Mouse (Mus musculus) MEL (cell line): Measurements from ENCODE around the gene Tiprl. TPM values are rescaled to one million over a fixed set of nuclear protein-coding genes. Genes with fewer than 3 reads are reported as not detected.

Source experiments
- DNase-seq: peaks from one replicate; pipeline ENCODE4 v3.0.0; 2011; ENCODE audit warnings: low read depth, low spot score
- H3K27ac ChIP-seq: 2 replicates; pipeline ENCODE4 v1.5.1; 2012; ENCODE audit warnings: low read depth, mild to moderate bottlenecking, control low read depth, low read length, moderate library complexity; ENCODE audit not compliant: control insufficient read depth
- H3K27me3 ChIP-seq, 2 experiments: fragments of 150-350 bp in 1 of 2; sonication (generic) in 1 of 2; 2 replicates each; pipeline ENCODE4 v1.6.1; 2012; ENCODE audit warnings: low read length in 2 of 2, mild to moderate bottlenecking in 2 of 2, improper control_type of control experiment in 1 of 2, moderate library complexity in 1 of 2; ENCODE audit not compliant: insufficient read depth in 2 of 2, control insufficient read depth in 1 of 2
- H3K36me3 ChIP-seq, 2 experiments: 2 replicates each; pipeline ENCODE4 v1.6.1; 2012 to 2014; ENCODE audit warnings: low read length in 2 of 2, improper control_type of control experiment in 1 of 2, inconsistent platforms in 1 of 2, mild to moderate bottlenecking in 1 of 2; ENCODE audit not compliant: insufficient read depth in 2 of 2, control insufficient read depth in 1 of 2
- H3K4me1 ChIP-seq, 2 experiments: fragments of 150-350 bp in 1 of 2; sonication (generic) in 1 of 2; 2 replicates each; pipeline ENCODE4 v1.6.1; 2012; ENCODE audit warnings: low read length in 2 of 2, improper control_type of control experiment in 1 of 2, mild to moderate bottlenecking in 1 of 2; ENCODE audit not compliant: insufficient read depth in 2 of 2, control insufficient read depth in 1 of 2
- H3K4me3 ChIP-seq, 2 experiments: fragments of 150-350 bp in 1 of 2; sonication (generic) in 1 of 2; 2 replicates each; pipeline ENCODE4 v1.5.1; 2012; ENCODE audit warnings: low read depth in 2 of 2, low read length in 2 of 2, mild to moderate bottlenecking in 2 of 2, moderate library complexity in 2 of 2, control low read depth in 1 of 2, improper control_type of control experiment in 1 of 2; ENCODE audit not compliant: control insufficient read depth in 1 of 2, insufficient read depth in 1 of 2
- H3K79me2 ChIP-seq: 2 replicates; pipeline ENCODE4 v1.6.1; 2012; ENCODE audit warnings: mild to moderate bottlenecking, low read length, moderate library complexity; ENCODE audit not compliant: control insufficient read depth, poor library complexity, insufficient read depth
- H3K9ac ChIP-seq: 2 replicates; pipeline ENCODE4 v1.6.1; 2012; ENCODE audit warnings: low read depth, mild to moderate bottlenecking, control low read depth, low read length, moderate library complexity; ENCODE audit not compliant: control insufficient read depth, poor library complexity, severe bottlenecking
- H3K9me3 ChIP-seq: fragments of 150-350 bp; sonication (generic); replicated peaks from 2 replicates; pipeline ENCODE4 v1.6.1; 2012; ENCODE audit warnings: mild to moderate bottlenecking, low read length, improper control_type of control experiment, moderate library complexity; ENCODE audit not compliant: insufficient read depth
- BHLHE40 ChIP-seq: IDR thresholded peaks from 2 replicates; pipeline ENCODE4 v1.6.1; 2012; ENCODE audit warnings: low read depth, mild to moderate bottlenecking, inconsistent platforms, low read length, improper control_type of control experiment, borderline replicate concordance
- CHD2 ChIP-seq: IDR thresholded peaks from 2 replicates; pipeline ENCODE4 v1.6.1; 2011; ENCODE audit warnings: low read length, improper control_type of control experiment
- CTCF ChIP-seq, 3 experiments: IDR thresholded peaks in 2 of 3; conservative IDR thresholded peaks in 1 of 3; 2 replicates each; pipeline ENCODE4 v1.5.1; 2011 to 2012; ENCODE audit warnings: low read length in 3 of 3, low read depth in 2 of 3, mild to moderate bottlenecking in 2 of 3, improper control_type of control experiment in 1 of 3, inconsistent platforms in 1 of 3, mixed read lengths in 1 of 3, moderate library complexity in 1 of 3; ENCODE audit not compliant: control insufficient read depth in 1 of 3, insufficient read depth in 1 of 3, poor library complexity in 1 of 3, severe bottlenecking in 1 of 3
- ELF1 ChIP-seq: IDR thresholded peaks from 2 replicates; pipeline ENCODE4 v1.6.1; 2014; ENCODE audit warnings: low read depth, mild to moderate bottlenecking, inconsistent platforms, low read length, improper control_type of control experiment, moderate library complexity
- GABPA ChIP-seq: IDR thresholded peaks from 2 replicates; pipeline ENCODE4 v1.6.1; 2012; ENCODE audit warnings: low read depth, mild to moderate bottlenecking, inconsistent platforms, low read length, improper control_type of control experiment, moderate library complexity
- JUND ChIP-seq: IDR thresholded peaks from 2 replicates; pipeline ENCODE4 v1.6.1; 2011; ENCODE audit warnings: low read depth, mild to moderate bottlenecking, improper control_type of control experiment, low read length
- KAT2A ChIP-seq: conservative IDR thresholded peaks from 2 replicates; pipeline ENCODE4 v1.6.1; 2012; ENCODE audit warnings: low read depth, low read length, improper control_type of control experiment, inconsistent platforms
- MAFK ChIP-seq: IDR thresholded peaks from 2 replicates; pipeline ENCODE4 v1.6.1; 2011; ENCODE audit warnings: low read depth, mild to moderate bottlenecking, low read length, improper control_type of control experiment, borderline replicate concordance
- MEF2A ChIP-seq: IDR thresholded peaks from 2 replicates; pipeline ENCODE4 v1.6.1; 2014; ENCODE audit warnings: low read depth, mild to moderate bottlenecking, inconsistent platforms, low read length, improper control_type of control experiment; ENCODE audit not compliant: poor library complexity, insufficient replicate concordance, severe bottlenecking; ENCODE audit errors: extremely low read depth
- MXI1 ChIP-seq: IDR thresholded peaks from 2 replicates; pipeline ENCODE4 v1.6.1; 2011; ENCODE audit warnings: mild to moderate bottlenecking, low read depth, low read length, improper control_type of control experiment
- MYB ChIP-seq: IDR thresholded peaks from 2 replicates; pipeline ENCODE4 v1.6.1; 2011; ENCODE audit warnings: mild to moderate bottlenecking, low read depth, low read length, improper control_type of control experiment
- MYC ChIP-seq: IDR thresholded peaks from 2 replicates; pipeline ENCODE4 v1.6.1; 2011; ENCODE audit warnings: low read depth, mild to moderate bottlenecking, low read length, improper control_type of control experiment, moderate library complexity
- NELFE ChIP-seq: IDR thresholded peaks from 2 replicates; pipeline ENCODE4 v1.6.1; 2011; ENCODE audit warnings: low read depth, low read length, improper control_type of control experiment
- NRF1 ChIP-seq: IDR thresholded peaks from 2 replicates; pipeline ENCODE4 v1.6.1; 2014; ENCODE audit warnings: low read depth, mild to moderate bottlenecking, inconsistent platforms, low read length, improper control_type of control experiment, moderate library complexity; ENCODE audit not compliant: poor library complexity, insufficient read depth, severe bottlenecking
- POLR2A ChIP-seq, 2 experiments: IDR thresholded peaks; 2 replicates each; pipeline ENCODE4 v1.6.1; 2011 to 2012; ENCODE audit warnings: low read length in 2 of 2, mild to moderate bottlenecking in 2 of 2, control low read depth in 1 of 2, improper control_type of control experiment in 1 of 2, low read depth in 1 of 2, moderate library complexity in 1 of 2; ENCODE audit not compliant: control insufficient read depth in 1 of 2, insufficient read depth in 1 of 2, poor library complexity in 1 of 2
- POLR2AphosphoS2 ChIP-seq: IDR thresholded peaks from 2 replicates; pipeline ENCODE4 v1.6.1; 2011; ENCODE audit warnings: low read length, improper control_type of control experiment
- POLR2AphosphoS5 ChIP-seq: IDR thresholded peaks from 2 replicates; pipeline ENCODE4 v1.6.1; 2012; ENCODE audit warnings: low read depth, borderline replicate concordance, mild to moderate bottlenecking, inconsistent platforms, low read length, moderate library complexity, mixed read lengths
- RCOR1 ChIP-seq: IDR thresholded peaks from 2 replicates; pipeline ENCODE4 v1.6.1; 2012; ENCODE audit warnings: low read depth, mild to moderate bottlenecking, inconsistent platforms, low read length, improper control_type of control experiment
- SMC3 ChIP-seq: IDR thresholded peaks from 2 replicates; pipeline ENCODE4 v1.6.1; 2011; ENCODE audit warnings: low read depth, low read length, improper control_type of control experiment
- TAL1 ChIP-seq: IDR thresholded peaks from 2 replicates; pipeline ENCODE4 v1.6.1; 2012; ENCODE audit warnings: mild to moderate bottlenecking, inconsistent platforms, low read length, moderate library complexity, mixed read lengths
- TBP ChIP-seq: IDR thresholded peaks from 2 replicates; pipeline ENCODE4 v1.8.0; 2011; ENCODE audit warnings: low read depth, low read length, improper control_type of control experiment
- TCF12 ChIP-seq: IDR thresholded peaks from 2 replicates; pipeline ENCODE4 v1.6.1; 2014; ENCODE audit warnings: low read depth, mild to moderate bottlenecking, inconsistent platforms, low read length, improper control_type of control experiment, moderate library complexity
- UBTF ChIP-seq: IDR thresholded peaks from 2 replicates; pipeline ENCODE4 v1.6.1; 2012; ENCODE audit warnings: low read depth, mild to moderate bottlenecking, inconsistent platforms, low read length, improper control_type of control experiment, moderate library complexity, borderline replicate concordance; ENCODE audit not compliant: insufficient read depth
- USF1 ChIP-seq: IDR thresholded peaks from 2 replicates; pipeline ENCODE4 v1.6.1; 2014; ENCODE audit warnings: low read depth, mild to moderate bottlenecking, inconsistent platforms, low read length, improper control_type of control experiment, moderate library complexity
- USF2 ChIP-seq, 2 experiments: IDR thresholded peaks; 2 replicates each; pipeline ENCODE4 v1.6.1; 2011 to 2012; ENCODE audit warnings: improper control_type of control experiment in 2 of 2, low read length in 2 of 2, borderline replicate concordance in 1 of 2, inconsistent platforms in 1 of 2, low read depth in 1 of 2, mild to moderate bottlenecking in 1 of 2; ENCODE audit not compliant: insufficient read depth in 1 of 2
- ZC3H11A ChIP-seq: IDR thresholded peaks from 2 replicates; pipeline ENCODE4 v1.6.1; 2012; ENCODE audit warnings: low read depth, mild to moderate bottlenecking, inconsistent platforms, low read length, improper control_type of control experiment
- ZKSCAN1 ChIP-seq: IDR thresholded peaks from 2 replicates; pipeline ENCODE4 v1.6.1; 2012; ENCODE audit warnings: low read depth, mild to moderate bottlenecking, inconsistent platforms, low read length, improper control_type of control experiment, moderate library complexity
- ZNF384 ChIP-seq: IDR thresholded peaks from 2 replicates; pipeline ENCODE4 v1.6.1; 2012; ENCODE audit warnings: low read depth, mild to moderate bottlenecking, inconsistent platforms, low read length, improper control_type of control experiment
- polyA plus RNA-seq, 2 experiments: library from polyadenylated mRNA; stranded (reverse) in 1 of 2; unstranded in 1 of 2; fragments of >175 nt in 1 of 2; fragments of >200 nt in 1 of 2; gene quantifications; 2 replicates each; pipeline versions ENCODE4 v1.2.1 to v1.2.4; 2012; ENCODE audit warnings: low replicate concordance in 2 of 2, low read depth in 1 of 2; ENCODE audit not compliant: insufficient read length in 2 of 2, insufficient read depth in 1 of 2, missing spikeins in 1 of 2
- total RNA-seq: library from RNA; depleted of rRNA; stranded (reverse); fragments of 300-350 nt; gene quantifications from 2 replicates; pipeline ENCODE4 v1.2.3, GENCODE M21; 2012

Gene Tiprl
- total and polyA plus RNA-seq, 3 experiments: 50.6 to 293 (median 51.4) TPM

DNA sequence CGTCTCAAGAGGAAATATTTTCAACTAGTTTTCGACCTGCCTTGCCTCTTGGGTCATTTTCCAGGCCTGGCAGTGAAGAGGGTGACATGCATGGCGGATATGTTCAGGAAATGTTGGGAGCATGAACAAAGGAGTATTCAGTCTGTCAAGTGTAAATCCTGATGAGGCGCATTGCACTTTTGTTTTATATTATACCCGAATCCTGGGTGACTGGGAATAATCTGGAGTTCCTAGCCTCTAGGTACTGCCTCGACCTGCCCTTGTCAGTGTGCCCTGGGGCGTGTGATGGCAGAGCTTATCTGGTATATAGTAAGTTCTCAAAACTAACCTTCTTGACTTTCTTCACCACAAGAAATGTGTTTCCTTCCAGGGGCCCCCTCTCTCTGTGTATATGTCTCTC lies 47.3 kb upstream of the Tiprl start:
- H3K27me3 ChIP-seq: peaks cover 8 to 17% of the 10 kb centered on the region in 2 experiments
- H3K9ac ChIP-seq: no peak overlapping the region
- DNase-seq: no peak
- H3K27ac ChIP-seq: no peak overlapping the region
- no peaks in the 10 kb centered on the region for H3K9me3 ChIP-seq
- no peaks in the 10 kb centered on the region for H3K36me3 ChIP-seq
- no peaks in the 10 kb centered on the region for H3K79me2 ChIP-seq
- H3K4me1 ChIP-seq: peaks cover 0 to 6% of the 10 kb centered on the region in 2 experiments; a peak in 1 of 4 replicates
- no peak for TF ChIP-seq USF2 (IDR thresholded peaks at IDR 0.05; ENCODE audit: borderline replicate concordance in 1 of 2, insufficient read depth in 1 of 2, low read depth in 1 of 2, low read length in 2 of 2)
- no peak for TF ChIP-seq ZNF384
- no peak for TF ChIP-seq POLR2AphosphoS2
- no peak for TF ChIP-seq MYC
- TF ChIP-seq UBTF: no peak
- TF ChIP-seq MEF2A: no peak
- no peak for TF ChIP-seq CHD2
- TF ChIP-seq KAT2A: no peak
- no peak for TF ChIP-seq ZC3H11A
- TF ChIP-seq MXI1: no peak
- no peak for TF ChIP-seq RCOR1
- TF ChIP-seq CTCF (IDR thresholded peaks at IDR 0.05 in 2 of 3, conservative IDR thresholded peaks at IDR 0.05 in 1 of 3; ENCODE audit: control insufficient read depth in 1 of 3, insufficient read depth in 1 of 3, low read depth in 2 of 3, low read length in 3 of 3, poor library complexity in 1 of 3, severe bottlenecking in 1 of 3): no peak
- no peak for TF ChIP-seq ELF1
- TF ChIP-seq MYB: no peak
- no peak for TF ChIP-seq NRF1
- TF ChIP-seq TAL1: no peak
- no peak for TF ChIP-seq TCF12
- no peak for TF ChIP-seq BHLHE40
- TF ChIP-seq NELFE: no peak
- no peak overlapping the region for H3K4me3 ChIP-seq

DNA sequence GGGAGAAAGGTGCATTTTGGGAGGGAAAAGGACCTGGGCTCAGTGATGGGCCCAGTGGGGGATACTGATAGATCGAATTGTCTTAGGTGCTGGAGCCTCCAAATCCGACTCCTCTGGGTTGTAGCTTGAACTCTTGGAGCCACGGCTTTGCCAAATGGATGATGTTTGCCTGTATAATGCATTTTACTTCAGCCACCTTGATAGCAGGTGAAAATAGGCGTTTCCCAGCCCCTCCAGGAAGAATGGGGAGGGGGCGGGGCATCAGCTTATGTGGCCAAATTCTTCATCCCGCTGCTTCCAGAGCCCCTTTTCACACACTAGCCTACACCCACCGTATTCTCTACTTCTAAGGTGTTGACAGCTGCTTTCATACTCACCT lies 46.2 kb upstream of the Tiprl start:
- no peak overlapping the region for H3K9ac ChIP-seq
- TF ChIP-seq TBP: no peak
- TF ChIP-seq USF1: no peak
- no peak for TF ChIP-seq MAFK
- TF ChIP-seq MYC: no peak
- TF ChIP-seq POLR2AphosphoS5: no peak
- TF ChIP-seq SMC3: no peak
- TF ChIP-seq POLR2A (IDR thresholded peaks at IDR 0.05; ENCODE audit: control insufficient read depth in 1 of 2, insufficient read depth in 1 of 2, low read depth in 1 of 2, low read length in 2 of 2, poor library complexity in 1 of 2): no peak
- no peak for TF ChIP-seq ZNF384
- no peak for TF ChIP-seq RCOR1
- TF ChIP-seq TCF12: no peak
- no peak for TF ChIP-seq MXI1
- no peak for TF ChIP-seq ZKSCAN1
- no peak for TF ChIP-seq POLR2AphosphoS2
- TF ChIP-seq CTCF (IDR thresholded peaks at IDR 0.05 in 2 of 3, conservative IDR thresholded peaks at IDR 0.05 in 1 of 3; ENCODE audit: control insufficient read depth in 1 of 3, insufficient read depth in 1 of 3, low read depth in 2 of 3, low read length in 3 of 3, poor library complexity in 1 of 3, severe bottlenecking in 1 of 3): no peak
- TF ChIP-seq GABPA: no peak
- no peak for TF ChIP-seq BHLHE40
- no peak for TF ChIP-seq JUND
- TF ChIP-seq USF2 (IDR thresholded peaks at IDR 0.05; ENCODE audit: borderline replicate concordance in 1 of 2, insufficient read depth in 1 of 2, low read depth in 1 of 2, low read length in 2 of 2): no peak
- no peak for TF ChIP-seq UBTF
- H3K4me3 ChIP-seq: no peak overlapping the region
- no peak overlapping the region for H3K27ac ChIP-seq
- DNase-seq: no peak
- H3K79me2 ChIP-seq: no peaks in the 10 kb centered on the region
- no peaks in the 10 kb centered on the region for H3K36me3 ChIP-seq
- H3K9me3 ChIP-seq: no peaks in the 10 kb centered on the region
- H3K27me3 ChIP-seq: peaks cover 8 to 17% of the 10 kb centered on the region in 2 experiments
- H3K4me1 ChIP-seq: peaks cover 0 to 6% of the 10 kb centered on the region in 2 experiments; a peak in 1 of 4 replicates
